Comparison of ENCODE assay signal across 30 mouse cellular contexts in the genomic region with DNA sequence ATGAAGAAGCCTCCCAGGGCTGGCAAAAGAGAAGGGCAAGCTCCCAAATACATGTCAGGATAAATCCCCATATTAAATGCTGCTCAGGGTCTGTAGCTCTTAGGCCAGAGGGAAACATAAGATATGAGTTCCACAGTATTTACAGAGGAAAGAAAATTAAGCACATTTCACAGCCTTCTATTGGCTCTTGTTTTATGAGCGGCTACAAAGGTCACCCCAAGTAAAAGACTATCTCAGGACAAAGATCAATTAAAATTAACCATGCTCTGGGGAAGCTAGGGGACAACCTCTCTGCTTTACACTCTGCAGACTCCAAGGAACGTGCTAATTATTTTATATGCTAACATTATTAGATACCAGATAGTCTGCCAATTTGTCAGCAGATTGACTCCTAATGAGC. TPM values are rescaled to one million over a fixed set of nuclear protein-coding genes. Genes with fewer than 3 reads are reported as not detected.
"Had no signal": no experiment of that assay in that cellular context is flagged by ENCODE, and none has a peak within 500 bp of the region (broad histone marks: within the 10 kb centered on the region; RNA-seq: fewer than 3 reads in every experiment).

No protein-coding gene starts in this region.

- H3K9me3 ChIP-seq: embryonic facial prominence, embryonic 10.5 days; embryonic facial prominence, embryonic 12.5 days; embryonic facial prominence, embryonic 13.5 days; embryonic facial prominence, embryonic 15.5 days; forebrain, embryonic 10.5 days; forebrain, embryonic 12.5 days; forebrain, embryonic 13.5 days; forebrain, embryonic 15.5 days had no signal

- ATAC-seq: forebrain, embryonic 13.5 days; forebrain, embryonic 14.5 days; forebrain, embryonic 15.5 days; forebrain, embryonic 16.5 days; forebrain, postnatal 0 days had no signal

- H3K4me1 ChIP-seq: forebrain, embryonic 12.5 days; forebrain, embryonic 13.5 days; forebrain, embryonic 15.5 days had no signal

- H3K4me2 ChIP-seq: embryonic facial prominence, embryonic 12.5 days; embryonic facial prominence, embryonic 13.5 days; embryonic facial prominence, embryonic 15.5 days; forebrain, embryonic 12.5 days; forebrain, embryonic 13.5 days; forebrain, embryonic 15.5 days had no signal

- H3K27ac ChIP-seq: embryonic facial prominence, embryonic 10.5 days; embryonic facial prominence, embryonic 12.5 days; embryonic facial prominence, embryonic 13.5 days; embryonic facial prominence, embryonic 15.5 days; forebrain, embryonic 10.5 days; forebrain, embryonic 12.5 days; forebrain, embryonic 13.5 days; forebrain, embryonic 15.5 days; gastrocnemius, adult 2 months; heart, adult 2 months had no signal

- H3K36me3 ChIP-seq: embryonic facial prominence, embryonic 10.5 days; embryonic facial prominence, embryonic 12.5 days; embryonic facial prominence, embryonic 13.5 days; embryonic facial prominence, embryonic 15.5 days; forebrain, embryonic 10.5 days; forebrain, embryonic 12.5 days; forebrain, embryonic 15.5 days had no signal

- H3K9ac ChIP-seq: embryonic facial prominence, embryonic 12.5 days; embryonic facial prominence, embryonic 13.5 days; embryonic facial prominence, embryonic 15.5 days; forebrain, embryonic 12.5 days; forebrain, embryonic 13.5 days; forebrain, embryonic 15.5 days; forebrain, postnatal 0 days had no signal

- H3K27me3 ChIP-seq: embryonic facial prominence, embryonic 12.5 days; embryonic facial prominence, embryonic 13.5 days; embryonic facial prominence, embryonic 15.5 days; forebrain, embryonic 12.5 days; forebrain, embryonic 13.5 days; forebrain, embryonic 15.5 days had no signal

- H3K4me3 ChIP-seq: embryonic facial prominence, embryonic 10.5 days; embryonic facial prominence, embryonic 12.5 days; embryonic facial prominence, embryonic 13.5 days; embryonic facial prominence, embryonic 15.5 days; erythroblast, embryonic 14.5 days; forebrain, embryonic 10.5 days; forebrain, embryonic 12.5 days; forebrain, embryonic 13.5 days; forebrain, embryonic 15.5 days; gastrocnemius, adult 2 months; heart, adult 2 months had no signal

- DNase-seq: cerebellum, adult 8-10 months; cerebellum, adult 9-10 months; cerebellum, adult 9-11 months; cerebellum, postnatal 10 days; cerebellum, postnatal 14 days; cerebellum, postnatal 25 days; cerebellum, postnatal 36 days; embryo, embryonic 11 days; forebrain, postnatal 0 days; gastrocnemius, adult 2 months; gastrocnemius, postnatal 10 days; gastrocnemius, postnatal 14 days; gastrocnemius, postnatal 25 days; gastrocnemius, postnatal 36 days; heart, adult 11 months; heart, adult 18-20 months; heart, adult 2 months had no signal

RNA-seq across cellular contexts. Expression of a gene that starts 9.4 kb away (rescaled TPM):
- total RNA-seq: common myeloid progenitor, adult 5-6 weeks; granulocyte monocyte progenitor cell, adult 5-6 weeks had no signal
- polyA plus RNA-seq: erythroblast, embryonic 14.5 days had no signal
